Mouse (Mus musculus) gastrocnemius, postnatal 14 days (tissue): ENCODE data around the gene 9430097D07Rik. TPM values are rescaled to one million over a fixed set of nuclear protein-coding genes. Genes with fewer than 3 reads are reported as not detected.
A peak's percentile ranks its signal among the peaks of the same experiment; 100 is the strongest.

Source experiments
- DNase-seq: peaks from one replicate; pipeline ENCODE4 v3.0.0; 2021; ENCODE audit warnings: mixed read lengths
- intact Hi-C: fragments of 180-260 bp; cut with DNase I; formaldehyde crosslinking; loops from one replicate; pipeline ENCODE4 v1.15.1; 2025; ENCODE audit warnings: low total_unique reads
- total RNA-seq, 2 experiments: library from RNA; stranded (reverse); gene quantifications; 2 replicates each; pipeline ENCODE4 v1.2.3; 2021

9430097D07Rik gene
- total RNA-seq, 2 experiments from 2014 or later: not detected

- intact Hi-C loops: no loop called here
- no peak for DNase-seq
These were observed 3.3 kb downstream of the 9430097D07Rik start for GRCm38 (mm10) chr2:32572196-32572595.

DNA sequence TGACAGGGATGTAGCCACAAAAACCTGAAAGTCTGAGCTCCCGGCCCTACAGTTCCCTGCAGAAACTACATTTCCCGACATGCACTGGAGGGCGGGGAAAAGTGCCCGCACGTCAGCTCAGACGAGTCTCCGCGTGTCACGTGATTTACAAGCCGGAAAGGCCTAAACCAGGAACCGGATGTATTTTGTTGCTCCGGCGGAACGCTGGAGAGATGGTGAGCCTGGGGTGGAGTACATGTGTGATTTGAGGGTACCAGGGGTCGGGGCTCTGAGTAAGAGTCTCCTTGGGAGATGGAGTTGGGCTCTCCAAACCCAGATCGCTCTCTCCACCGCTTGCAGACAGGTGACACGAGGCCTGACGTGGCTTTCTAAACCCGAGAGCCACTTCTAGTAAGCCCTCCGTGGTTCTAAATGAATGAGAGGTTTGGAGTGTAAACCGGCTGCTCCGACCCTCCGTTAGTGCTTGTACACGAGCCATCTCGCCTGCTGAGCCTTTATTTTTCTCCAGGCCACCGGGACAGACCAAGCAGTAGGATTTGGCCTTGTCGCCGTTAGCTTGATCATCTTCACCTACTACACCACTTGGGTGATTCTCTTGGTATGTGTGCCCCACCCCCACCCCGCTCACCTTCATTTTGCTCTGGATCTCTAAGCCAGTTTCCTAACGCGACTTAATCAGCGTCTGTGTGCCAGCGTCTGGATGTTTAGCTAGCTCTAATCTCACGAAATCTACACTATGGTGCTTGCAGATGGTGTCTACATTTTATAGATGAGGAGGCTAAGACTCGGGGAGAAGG, 4.6 kb downstream of the 9430097D07Rik start, which contains the start of gene Dpm2:
TSS of gene Dpm2 (plus strand) at position 161 of the 797 bp plus-strand sequence.
- DNase-seq: peak; percentile 90
- intact Hi-C loops: no loop called here

DNA sequence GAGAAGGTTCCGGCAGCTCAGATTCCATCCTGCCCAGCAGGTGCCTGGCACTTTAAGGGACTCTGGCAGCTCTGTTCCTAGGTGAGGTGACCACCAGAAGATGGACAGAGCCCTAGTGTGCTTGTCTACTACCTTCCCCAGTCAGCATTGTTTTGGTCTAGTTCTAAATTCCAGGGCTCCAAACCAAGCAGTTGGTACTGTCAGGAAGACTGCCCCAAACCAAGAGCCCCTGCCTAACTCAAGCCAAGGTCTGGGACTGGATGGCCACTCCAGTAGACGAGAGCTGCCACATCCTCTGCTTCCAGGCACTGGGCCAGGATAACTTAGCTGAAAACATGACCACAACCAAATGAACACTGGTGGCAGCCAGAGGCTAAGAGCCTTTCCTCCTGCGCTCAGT, 6.5 kb downstream of the 9430097D07Rik start:
- DNase-seq: no peak
- intact Hi-C loops: loop anchor here (2.0 kb wide), 1 partner anchor 166 kb away; no protein-coding TSS in a partner anchor

DNA sequence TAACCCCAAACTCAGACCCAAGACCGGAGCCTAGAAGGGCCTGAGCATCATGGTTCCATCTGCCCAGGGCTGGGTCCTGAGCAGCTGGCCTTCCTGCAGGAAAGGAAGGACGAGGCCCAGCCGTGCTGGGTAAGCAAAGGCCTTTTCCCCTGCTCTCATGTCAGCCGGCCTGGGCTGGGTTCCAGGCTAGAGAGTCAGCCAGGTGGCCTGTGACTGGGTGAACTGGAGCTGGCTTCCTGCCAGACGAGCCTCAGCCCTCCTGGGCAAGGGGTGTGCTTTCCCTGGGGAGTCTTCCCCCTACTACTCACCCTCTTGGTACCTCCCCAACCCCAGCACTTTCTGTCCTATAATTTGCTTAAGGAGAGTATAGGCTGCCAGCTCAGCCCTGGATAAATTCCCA, 7.3 kb downstream of the 9430097D07Rik start:
- DNase-seq: peak; percentile 67
- intact Hi-C loops: loop anchor here (2.0 kb wide), 1 partner anchor 165 kb away; no protein-coding TSS in a partner anchor

DNA sequence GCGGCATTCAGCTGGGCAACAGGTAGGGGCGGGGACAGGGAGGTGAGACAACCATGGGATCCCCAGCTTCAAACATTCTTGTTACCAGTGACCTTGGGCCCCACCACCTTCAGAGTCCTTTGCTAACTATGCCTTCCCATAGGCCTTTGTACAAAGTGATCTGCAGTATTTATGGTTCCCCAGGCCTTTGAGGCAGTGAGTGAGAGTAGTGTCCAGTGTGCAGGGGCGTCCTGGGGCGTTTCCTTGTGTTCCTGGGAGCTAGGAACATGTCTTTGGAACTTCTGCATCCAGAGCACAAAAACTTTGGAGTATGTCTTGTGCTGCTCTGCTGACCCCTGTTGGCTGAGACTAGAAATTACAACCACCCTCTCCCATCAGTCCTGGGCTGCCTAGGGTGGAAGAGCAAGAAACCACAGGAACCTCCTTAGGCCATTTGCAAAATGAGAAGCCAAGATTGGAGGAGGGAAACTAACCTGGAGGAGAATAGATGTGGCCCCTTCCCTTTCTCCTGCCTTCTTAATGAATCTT, 8.9 kb downstream of the 9430097D07Rik start:
- DNase-seq: peak; percentile 57
- intact Hi-C loops: no loop called here

- intact Hi-C loops: no loop called here
These were observed 15.9 kb downstream of the 9430097D07Rik start for GRCm38 (mm10) chr2:32559570-32559969.

GRCm38 (mm10) chr2:32556019-32556418, 19.5 kb downstream of the 9430097D07Rik start:
- intact Hi-C loops: no loop called here
- DNase-seq: no peak

More at GRCm38 (mm10) chr2:32559570-32559969, 15.9 kb downstream of the 9430097D07Rik start:
- DNase-seq: no peak

GRCm38 (mm10) chr2:32555484-32555883, 20.0 kb downstream of the 9430097D07Rik start:
- intact Hi-C loops: no loop called here
- no peak for DNase-seq

DNA sequence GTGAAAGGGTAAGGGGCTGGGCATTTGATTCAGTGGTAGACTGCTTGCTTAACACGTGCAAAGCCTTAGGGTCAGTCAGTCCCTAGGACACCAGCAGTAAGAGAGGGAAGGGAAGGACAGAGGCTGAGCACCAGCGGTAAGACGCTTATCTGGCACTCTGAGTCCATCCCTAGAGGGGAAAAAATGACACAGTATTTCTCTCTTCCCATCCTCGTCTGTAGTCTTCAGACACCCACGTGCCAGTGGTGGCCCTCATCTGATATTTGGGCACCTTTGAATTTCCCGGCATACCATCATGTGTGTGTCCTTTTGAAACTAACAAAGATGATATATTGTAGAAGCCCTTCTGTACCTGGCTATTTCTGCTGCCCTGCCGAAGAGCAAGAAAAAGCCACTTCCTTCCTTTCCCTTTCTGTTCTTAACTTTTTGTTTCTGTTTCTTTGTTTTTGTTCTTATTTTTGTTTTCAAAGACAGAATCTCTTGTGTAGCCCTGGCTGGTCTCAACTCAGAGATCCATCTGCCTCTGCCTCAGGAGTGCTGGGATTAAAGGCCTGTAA, 21.8 kb downstream of the 9430097D07Rik start:
- no peak for DNase-seq
- intact Hi-C loops: no loop called here

DNA sequence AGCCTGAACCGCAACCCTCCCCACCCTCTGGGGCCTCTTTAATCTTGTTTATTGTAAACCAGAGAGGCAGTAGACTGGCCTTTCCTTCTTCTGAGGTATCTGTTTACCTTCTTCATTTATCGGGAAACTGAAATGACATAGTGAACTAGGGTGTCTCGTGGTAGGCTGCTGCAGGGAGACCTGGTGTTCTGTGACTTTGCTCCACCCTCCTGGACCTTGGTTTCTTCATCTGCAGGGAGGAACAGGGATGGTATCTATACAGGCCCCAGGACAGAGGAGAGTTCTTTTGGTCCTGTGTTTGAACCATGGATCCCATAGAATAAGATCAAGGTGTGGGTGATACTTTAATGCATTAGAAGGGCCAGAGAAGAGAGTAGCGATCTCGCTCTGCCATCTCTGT, 24.2 kb downstream of the 9430097D07Rik start:
- intact Hi-C loops: no loop called here
- no peak for DNase-seq

DNA sequence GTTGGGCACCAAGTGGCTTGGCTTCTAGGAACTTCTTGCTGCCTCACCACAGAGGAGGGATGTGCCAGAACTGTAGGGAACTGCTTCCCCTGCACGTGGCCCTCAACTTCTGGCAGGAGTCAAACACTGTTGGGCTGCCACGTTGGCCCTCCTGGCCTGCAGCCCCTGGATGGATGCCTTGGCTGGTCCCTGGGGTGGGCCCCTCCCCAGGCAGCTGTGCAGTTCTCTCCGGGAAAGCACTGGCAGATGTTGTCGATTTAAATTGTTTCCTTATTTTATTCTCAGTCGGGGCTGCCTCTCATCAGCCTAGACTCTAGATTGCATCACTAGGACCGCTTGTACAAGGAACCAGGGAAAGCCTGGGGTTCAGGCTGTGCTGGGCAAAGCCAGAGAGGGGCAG, 25.7 kb downstream of the 9430097D07Rik start:
- intact Hi-C loops: loop anchor here (5.0 kb wide), 1 partner anchor 42 kb away; no protein-coding TSS in a partner anchor
- DNase-seq: peak; percentile 87

- intact Hi-C loops: loop anchor here (5.0 kb wide), 1 partner anchor 42 kb away; no protein-coding TSS in a partner anchor
- DNase-seq: no peak
These were observed 26.3 kb downstream of the 9430097D07Rik start for GRCm38 (mm10) chr2:32549171-32549570.

- intact Hi-C loops: loop anchor here (5.0 kb wide), 1 partner anchor 41 kb away; no protein-coding TSS in a partner anchor
- peak; percentile 68 for DNase-seq
These were observed 27.3 kb downstream of the 9430097D07Rik start for GRCm38 (mm10) chr2:32547964-32548739.

- DNase-seq: no peak
These were observed 28.1 kb downstream of the 9430097D07Rik start for GRCm38 (mm10) chr2:32547380-32547779.

DNA sequence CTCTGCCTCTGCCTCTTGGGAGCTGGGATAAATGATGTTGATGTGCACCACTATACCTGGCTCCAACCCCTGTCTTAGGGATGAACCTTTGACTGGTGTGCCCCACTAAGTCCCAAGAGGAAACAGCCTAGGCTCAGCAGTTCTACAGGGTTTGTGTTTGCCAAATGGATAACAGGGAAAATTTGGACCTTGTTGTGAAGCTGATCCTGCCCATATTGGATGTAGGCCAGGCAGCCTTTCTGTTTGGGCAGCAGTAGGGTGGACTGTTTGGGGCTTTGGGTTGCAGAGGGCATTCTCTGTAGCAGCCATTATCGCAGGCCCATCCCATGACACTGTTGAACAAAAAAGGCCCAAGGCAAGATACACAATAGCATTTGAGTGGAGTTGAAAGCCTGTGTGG, 28.5 kb downstream of the 9430097D07Rik start:
- DNase-seq: no peak
- intact Hi-C loops: loop anchor here (5.0 kb wide), 1 partner anchor 40 kb away; no protein-coding TSS in a partner anchor

More at GRCm38 (mm10) chr2:32547380-32547779, 28.1 kb downstream of the 9430097D07Rik start:
- intact Hi-C loops: loop anchor here (5.0 kb wide), 1 partner anchor 40 kb away; no protein-coding TSS in a partner anchor

- intact Hi-C loops: no loop called here
- no peak for DNase-seq
These were observed 32.4 kb downstream of the 9430097D07Rik start for GRCm38 (mm10) chr2:32543031-32543449.

DNA sequence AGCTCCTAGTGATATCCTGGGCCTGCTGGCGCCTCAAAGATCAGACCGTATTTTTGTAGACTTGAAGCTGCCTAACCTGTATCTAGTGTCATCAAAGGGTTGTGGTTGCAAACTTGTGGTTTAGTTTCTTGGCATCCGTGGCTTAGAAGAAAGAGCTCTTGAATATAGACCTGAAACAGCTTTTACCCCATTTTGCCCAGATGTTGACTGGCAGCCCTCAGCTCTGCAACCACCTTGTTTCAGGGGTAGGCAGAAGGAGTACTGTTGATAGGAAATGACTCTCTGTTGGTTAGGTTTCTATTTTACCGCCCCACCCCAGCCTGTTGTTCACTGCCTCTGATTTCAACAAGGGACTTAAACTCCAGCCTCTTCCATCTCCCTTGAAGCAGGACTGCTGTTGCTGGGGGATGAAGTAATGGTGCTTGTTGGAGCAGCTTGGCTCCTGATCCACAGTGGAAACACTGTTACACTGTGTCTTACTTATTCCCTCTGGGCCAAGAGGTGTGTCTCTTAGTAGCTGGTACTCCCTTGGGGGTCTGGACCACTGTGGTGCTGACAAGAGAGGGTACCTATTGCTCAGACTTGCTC, 33.4 kb downstream of the 9430097D07Rik start:
- DNase-seq: no peak
- intact Hi-C loops: no loop called here

DNA sequence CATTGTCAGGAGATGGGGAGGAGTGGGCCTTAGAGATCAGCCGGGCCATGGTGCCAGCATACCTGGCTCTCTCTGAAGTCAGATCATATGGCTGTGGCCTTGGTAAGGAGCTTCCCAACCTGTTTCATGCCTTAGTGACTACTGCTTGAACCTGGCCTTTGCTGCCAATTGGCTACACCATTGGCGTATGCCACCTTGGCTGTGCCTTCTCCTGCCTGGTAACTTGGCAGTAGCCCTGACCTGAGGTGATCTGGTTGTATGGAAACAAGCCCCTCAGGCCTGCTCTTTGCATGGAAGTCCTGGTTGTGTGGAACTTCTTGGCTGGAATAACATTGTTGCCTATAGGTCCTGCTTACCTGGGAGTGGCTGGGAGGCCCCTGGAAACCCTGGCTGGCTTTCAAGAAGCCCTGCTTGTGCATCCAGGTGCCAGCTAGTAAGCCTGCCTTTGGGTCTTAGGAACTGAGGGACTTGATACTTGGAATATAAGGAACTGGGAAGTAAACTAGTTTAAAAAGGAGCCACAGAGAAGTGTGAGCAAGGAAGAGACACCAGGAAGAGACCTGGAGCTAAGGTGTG, 34.1 kb downstream of the 9430097D07Rik start:
- no peak for DNase-seq
- intact Hi-C loops: no loop called here
